Mouse (Mus musculus) kidney, postnatal 36 days (tissue): Measurements from ENCODE around the gene Kif16b.

ENCODE experiments used
- DNase-seq, 2 experiments: peaks; one replicate each; pipeline ENCODE4 v3.0.0; 2021 to 2022; ENCODE audit warnings: mixed read lengths in 2 of 2

The Kif16b gene

DNA sequence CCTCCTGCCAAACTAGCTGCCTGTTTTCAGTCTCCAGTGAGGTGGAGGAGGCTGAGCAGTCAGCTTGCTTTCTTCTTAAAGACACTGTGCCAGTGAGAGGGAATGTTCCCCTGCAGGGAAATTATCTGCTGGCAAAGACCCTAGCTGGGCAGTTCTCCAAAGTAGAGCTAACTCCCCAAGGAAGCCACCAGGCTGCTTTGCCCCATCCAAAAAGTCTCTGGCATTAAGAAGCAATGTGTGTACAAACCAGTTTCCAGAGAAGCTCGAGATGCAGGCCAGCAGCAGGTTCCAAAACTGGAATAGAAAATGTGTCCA, 169.6 kb downstream of the Kif16b start:
- DNase-seq, result peak in 1 of 2 experiments; percentile 3

DNA sequence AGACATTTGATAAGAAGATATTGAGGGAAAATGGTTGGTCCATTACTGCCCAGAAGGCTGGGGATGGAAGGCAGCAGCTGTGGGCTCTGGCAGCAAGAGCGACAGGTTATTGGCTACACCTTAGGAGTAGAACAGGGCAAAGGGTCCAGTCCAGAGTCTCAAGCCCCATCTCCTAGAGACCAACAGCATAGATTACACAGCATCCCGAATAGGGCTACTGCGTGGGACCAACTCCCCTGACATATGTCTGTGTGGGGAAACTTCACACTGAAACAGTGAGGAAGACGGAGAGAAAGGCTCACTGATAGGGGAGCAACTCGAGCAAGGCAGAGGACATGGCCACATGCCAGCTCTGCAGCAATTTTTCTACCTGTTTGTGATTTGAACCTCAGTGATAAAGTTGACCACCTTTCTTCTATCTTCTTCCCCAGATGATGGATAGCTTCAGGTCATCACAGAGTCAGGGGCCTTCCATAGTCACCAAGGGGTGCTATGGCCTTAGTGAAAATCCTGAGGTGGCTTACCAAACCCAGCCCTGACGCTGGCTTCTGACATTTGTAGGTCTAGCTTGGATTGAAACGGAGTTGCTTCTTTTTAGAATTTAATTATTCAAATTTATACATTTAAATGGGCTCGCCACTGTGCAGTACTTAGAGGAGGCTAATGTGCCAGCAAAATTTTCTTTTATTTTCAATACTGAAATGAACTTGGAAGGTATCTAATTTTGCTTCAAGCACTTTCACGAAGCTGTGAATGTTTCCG, 170.1 kb downstream of the Kif16b start:
- no peak for DNase-seq

DNA sequence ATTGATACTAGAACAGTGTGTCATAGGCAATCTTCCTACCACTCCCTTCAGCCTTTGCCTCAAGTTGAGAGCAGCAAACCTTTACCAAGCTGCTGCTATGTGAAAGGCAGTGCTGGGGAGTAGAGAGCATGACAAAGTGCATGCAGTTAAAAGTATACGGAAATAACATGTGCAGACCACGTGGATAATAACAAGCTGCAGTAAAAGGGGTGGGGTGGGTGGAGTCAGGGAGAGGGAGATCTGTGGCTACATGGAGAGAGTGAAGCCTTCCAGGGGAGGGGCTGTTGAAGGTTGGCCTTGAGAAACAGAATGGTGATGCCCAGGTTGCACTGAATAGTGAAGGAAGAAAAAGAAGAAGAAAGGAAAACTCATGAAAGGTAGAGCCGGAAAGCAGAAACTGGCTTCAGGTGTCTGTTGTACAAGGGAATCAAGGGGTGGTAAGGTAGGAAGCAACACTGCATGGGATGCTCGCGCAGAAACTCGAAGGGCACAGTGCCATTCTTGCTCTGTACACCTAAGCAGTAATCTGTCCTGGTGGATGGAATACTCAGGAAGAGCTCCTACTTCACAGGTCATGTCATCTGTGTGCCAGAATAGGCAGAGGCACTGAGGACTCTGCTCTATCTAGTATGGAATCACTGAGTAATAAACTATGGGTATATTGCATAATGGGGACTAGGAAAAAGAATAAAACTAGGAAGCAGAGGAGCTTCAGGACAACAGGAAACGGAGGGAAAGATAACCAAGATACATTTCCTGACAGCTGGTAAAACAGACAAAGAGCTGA, 176.9 kb downstream of the Kif16b start:
- DNase-seq, result no peak

DNA sequence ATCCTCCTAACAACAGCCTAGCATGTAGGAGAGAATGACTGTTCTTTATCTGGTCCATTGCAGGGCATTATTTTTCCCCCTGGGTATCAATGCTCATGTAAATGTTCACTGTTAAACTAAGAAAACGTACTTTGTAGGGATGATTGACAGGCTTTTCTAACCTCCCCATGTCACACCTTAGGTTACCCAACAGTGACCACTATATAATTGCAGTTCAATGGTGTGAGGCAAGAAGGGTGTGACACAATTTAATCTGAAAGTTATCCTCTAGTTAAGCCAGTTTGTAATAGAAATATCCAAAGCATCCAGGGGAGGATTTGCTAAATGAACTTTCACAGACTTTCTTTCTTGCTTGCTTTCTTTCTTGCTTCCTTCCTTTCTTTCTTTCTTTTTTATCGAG, 181.2 kb downstream of the Kif16b start:
- no peak for DNase-seq

DNA sequence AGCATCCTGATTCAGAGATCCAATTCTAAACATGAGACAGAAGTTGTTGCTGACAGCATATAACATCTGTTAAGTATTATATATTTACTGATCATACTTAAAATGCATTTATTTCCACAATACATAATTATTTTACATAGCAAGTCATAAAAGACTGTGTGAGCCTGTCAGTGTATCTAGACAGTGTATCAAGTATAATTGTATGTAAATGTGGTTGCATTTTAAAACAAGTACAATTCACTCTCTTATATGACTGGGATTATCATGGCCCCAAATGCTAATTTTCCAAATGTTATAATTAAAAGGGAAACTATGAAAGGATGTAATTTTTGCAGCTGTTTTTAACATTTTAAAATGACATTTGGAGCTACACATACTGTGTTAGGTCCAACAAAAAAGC, 182.3 kb downstream of the Kif16b start:
- no peak for DNase-seq

DNA sequence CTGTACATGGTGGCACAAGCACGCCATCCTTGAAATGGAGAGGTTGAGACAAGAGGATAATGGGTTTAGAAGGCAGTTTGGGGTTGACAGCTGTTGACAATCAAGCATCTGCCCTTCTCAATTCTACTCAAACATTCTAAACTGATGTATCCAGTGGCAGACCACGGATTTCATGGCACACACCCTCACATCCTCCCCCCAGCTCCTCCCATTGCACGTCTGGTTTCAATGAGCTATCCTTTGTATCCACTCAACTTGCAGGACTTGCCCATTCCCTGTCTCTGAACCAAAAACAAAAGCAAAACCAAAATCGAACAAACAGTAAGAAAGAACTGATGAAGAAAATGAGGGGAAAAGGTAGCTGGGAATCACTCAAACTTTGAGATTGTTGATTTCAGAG, 183.7 kb downstream of the Kif16b start:
- no peak for DNase-seq

DNA sequence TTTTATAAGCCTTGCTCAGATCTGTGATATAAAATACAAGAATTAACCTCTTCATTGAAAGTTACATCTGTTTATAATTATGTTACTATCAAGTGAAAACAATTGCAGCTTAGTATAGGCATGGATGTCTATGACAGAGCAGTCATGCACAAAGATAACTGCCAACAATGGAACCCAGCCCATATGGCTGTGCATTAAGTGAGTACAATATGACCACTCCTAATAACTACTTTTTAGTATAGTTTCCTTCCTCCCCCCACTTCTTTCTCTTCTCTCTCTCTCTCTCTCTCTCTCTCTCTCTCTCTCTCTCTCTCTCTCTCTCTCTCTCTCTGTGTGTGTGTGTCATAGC, 185.4 kb downstream of the Kif16b start:
- DNase-seq, result no peak

DNA sequence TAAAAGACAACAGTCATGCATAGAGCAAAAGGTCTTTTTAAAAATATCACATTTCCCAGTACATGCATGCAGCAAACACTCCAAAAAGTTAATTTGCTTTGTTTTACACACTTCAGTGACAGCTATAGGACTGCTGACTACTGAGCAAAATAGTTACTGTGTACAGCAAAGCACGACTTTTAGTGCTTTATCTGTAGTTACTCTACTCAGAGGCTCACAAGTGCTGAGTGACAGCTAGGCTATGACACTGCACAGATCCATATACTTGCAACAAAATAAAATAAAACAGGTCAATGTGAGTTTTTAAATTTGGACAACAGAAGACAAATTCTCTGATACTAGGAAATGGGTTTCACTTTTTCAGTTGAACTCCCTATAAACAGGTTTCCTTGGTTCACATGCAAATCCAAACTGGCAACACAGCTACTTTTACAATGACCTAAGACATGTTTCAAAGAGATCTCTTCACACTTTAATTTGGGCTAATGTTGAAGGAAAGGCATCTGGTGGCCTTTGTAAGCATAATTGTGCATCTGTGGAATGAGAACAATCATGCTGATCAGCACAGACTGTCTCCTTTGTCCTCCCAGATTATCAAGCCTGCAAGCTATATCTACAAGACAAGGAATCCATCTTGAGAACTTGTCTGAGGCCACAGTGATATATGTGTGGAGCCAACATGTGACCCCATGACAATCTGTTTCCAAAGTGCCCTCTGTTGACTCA, 186.0 kb downstream of the Kif16b start:
- DNase-seq, result no peak

DNA sequence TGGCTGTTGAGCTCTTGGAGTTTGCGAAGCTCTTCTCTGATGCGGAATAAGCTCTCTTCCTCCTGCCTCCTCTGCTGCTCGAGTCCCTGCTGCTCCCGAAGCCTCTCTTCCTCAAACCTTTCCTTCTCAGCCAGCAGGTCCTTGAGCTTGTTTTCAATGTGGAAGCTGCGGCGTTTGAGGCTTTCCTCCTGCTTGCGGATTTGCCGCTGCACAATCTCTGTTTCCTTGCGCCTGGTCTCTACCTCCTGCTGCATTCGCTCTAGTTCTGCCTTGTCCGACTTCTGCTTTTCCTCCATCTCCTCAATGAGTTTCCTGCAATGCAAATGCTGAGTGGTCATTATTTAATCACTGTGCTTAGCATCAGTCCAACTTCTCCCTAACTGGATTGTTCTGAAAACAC, 188.6 kb downstream of the Kif16b start:
- DNase-seq, result no peak

DNA sequence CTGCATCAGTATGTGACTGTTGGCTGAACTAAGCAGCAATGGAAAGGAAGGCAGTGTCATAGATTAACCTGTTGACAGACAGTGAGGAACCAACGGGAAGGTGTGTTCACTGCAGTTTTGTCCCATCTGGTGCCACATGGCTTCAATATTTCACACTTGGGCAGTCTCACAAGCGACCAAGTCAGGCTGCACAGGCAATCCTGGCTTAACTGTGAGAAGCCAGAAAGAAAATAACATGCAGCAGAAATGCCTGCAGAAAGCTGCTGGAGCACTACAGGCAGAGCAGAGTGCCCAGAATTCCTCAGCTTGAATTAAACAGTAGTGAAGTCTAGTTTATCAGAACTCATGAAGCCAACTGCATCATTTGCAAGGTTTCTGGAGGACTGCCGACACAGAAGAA, 192.0 kb downstream of the Kif16b start:
- DNase-seq, result no peak

DNA sequence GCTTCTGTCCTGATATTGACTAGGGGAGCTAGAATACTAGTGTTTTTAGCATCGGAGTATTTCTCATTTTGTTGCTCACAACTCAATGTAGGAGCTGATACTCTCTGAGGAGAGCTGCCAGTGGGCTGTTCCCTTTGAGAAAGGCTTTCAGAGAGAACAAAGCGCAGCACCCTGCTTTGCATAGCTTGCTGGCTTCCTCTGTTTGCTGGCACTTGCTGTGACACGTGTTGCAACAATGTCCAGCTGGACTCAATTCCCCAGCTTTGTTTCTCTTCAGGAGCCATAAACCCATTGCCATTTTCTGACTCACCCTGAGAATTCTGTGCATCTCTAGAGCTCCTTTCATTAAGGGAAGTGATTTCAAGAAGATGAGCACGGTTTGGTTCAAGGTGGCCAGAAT, 200.6 kb downstream of the Kif16b start:
- no peak for DNase-seq

DNA sequence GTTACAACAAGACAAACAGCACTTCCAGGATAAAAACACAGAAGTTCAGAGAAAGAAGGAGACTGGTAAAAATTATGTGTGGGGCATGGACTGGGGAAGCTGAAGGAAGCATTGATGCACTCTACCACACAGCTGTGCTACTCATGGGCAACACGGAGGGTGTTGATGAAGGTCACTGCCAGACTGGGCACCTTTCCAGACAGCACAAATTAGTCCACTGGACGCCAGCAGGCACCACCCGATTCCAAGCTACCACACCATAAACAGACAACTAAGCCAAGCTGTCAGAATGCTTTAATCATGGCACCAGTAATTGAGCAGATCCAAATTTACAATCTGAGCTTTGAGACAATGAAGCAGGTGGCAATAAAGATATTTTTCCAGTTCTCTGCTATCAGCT, 202.7 kb downstream of the Kif16b start:
- peak; percentile 17 to 50 for DNase-seq

DNA sequence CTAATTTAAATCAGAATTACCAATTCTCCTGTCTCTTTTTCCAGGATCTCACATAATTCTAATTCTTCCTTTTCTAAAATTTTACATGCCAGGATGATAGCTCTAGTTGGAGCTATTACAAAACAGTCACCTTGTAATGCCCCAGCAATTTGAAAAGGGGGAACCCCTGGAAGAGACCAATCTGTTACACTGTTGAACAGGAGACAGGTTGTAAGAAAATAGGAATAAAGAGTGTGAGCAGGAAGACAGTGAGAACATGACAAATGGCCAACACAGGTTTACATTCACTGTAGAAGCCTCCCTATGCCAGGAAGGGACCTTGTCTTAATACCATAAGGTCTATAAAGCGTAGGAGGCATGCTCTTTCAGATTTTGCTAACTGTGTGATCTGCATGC, 206.4 kb downstream of the Kif16b start:
- no peak for DNase-seq

DNA sequence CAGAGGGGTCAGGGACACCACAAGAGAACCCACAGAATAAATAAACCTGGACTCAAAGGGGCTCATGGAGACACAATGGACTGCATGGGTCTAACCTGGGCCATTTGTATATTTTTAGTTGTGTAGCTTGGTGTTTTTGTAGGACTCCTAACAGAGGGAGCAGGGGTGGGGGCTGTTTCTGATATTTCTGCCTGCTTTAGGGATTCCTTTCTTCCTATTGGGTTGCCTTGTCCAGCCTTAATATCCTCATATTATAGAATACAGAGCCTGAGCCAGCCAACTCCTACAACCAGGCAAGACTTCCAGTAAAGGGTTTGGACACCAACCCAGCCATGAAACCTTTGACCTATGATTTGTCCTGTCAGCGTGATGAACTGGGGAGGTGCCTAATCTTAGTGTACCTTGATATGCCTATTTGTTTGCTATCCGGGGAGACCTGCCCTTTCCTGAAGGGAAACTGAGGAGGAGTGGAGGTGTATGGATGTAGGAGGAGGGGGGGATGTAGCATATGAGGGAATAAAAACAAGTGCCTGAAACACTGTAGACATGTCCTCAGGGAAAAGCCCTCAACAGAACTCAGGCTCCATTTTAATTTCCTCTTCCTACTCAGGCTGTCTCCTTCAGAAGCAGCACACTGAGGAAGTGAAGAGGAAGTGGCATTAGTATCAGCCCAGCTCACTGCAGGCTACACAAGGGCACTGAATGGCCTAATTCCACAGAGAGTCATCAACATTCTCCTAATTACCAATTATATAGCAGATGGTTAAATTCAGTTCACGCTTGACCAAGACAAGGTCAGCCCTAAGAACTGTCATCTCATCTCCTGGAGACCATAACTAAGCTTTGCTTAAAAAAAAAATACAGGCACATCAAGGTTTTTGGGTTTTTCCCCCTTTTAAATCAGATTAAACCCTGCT, 207.1 kb downstream of the Kif16b start:
- DNase-seq, result peak in 1 of 2 experiments; percentile 8

DNA sequence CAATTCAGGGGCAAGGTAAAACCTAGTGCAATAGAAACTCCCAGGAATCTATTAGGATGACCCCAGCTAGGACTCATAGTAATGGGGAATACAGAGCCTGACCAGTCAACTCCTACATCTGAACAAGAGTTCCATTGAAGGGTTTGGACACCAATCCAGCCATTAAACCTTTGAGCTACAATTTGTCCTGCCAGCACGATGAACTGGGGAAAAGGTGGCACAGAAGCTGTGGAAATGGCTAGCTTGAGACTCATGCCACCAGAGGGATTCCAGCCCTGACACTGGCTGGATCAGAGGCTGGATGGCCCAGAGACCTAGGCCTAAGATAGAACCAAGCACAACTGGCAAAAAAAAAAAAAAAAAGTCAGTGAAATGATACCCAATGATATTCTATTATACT, 207.9 kb downstream of the Kif16b start:
- DNase-seq, result no peak

DNA sequence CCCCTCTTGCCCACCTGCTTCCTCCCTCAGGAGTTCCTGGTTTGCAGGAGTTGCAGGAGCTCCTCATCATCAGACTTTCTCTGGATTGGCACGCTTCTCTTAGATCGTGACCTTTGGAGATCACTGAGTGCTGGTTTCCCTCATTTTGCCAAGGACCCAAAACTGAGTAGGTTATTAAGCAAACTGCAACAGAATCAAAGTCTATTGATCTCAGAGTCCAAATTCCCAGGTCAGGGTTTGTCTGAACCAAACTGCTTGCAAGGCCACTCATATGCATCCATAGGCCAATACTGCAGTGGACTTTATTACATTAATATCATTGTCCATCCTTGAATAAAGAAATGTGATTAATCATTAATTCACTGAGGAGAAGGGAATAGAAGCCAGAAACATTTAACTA, 211.8 kb downstream of the Kif16b start:
- no peak for DNase-seq

DNA sequence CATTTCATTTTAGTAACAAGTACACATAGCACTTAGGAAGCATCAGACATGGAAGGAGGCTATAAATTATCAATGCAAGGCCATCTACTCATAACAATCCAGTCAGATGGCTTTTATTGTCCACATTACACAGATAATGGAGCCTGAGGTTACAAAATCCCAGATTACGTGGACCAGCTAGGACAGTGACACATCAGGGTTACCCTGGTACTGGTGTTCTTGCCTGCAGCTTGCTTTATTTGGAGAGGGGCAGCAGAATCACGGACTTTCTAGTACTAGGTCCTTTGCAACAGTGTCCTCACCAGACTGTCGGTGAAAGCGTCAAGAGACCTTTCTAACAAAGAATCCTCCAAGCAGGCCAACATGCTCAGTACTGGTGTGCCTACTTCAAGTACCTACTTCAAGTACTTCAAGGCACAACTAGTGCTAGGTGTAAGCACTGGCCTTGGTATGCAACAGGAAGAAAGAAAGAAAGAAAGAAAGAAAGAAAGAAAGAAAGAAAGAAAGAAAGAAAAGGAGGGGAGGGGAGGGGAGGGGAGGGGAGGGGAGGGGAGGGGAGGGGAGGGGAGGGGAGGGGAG, 213.3 kb downstream of the Kif16b start:
- no peak for DNase-seq

DNA sequence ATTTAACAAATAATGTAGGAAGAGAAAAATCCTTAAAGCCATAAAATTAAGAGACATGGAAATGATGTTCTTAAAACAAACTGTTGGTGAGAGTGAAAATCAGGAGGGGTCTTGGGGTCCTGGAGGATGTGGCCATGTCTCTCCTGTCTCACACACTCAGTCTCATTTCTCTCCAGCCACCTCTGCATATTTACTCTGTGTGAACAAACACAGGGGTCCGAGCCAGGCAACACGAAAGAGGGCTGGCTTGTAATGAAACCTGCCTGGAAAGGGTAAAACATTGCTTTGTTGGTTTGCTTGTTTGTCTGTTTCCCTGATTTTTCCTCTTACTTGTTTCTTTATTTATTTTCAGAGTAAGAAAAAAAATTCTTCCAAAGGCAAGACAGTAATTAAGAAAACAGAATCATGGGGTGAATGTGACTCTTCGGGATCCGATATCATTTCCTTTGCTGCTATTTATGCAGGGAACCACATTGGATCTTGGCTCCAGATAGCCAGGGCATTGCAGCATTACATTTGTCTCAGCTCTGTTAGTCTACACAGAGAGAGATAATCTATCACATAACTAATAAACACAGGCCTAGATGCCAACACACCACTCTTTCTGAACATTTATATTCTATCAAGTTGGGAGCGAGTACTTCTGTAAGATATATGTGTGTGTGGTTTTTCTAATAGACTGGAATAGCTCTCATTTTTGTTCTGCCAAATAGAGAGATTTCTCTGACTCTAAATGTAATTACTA, 218.2 kb downstream of the Kif16b start:
- DNase-seq, result no peak

DNA sequence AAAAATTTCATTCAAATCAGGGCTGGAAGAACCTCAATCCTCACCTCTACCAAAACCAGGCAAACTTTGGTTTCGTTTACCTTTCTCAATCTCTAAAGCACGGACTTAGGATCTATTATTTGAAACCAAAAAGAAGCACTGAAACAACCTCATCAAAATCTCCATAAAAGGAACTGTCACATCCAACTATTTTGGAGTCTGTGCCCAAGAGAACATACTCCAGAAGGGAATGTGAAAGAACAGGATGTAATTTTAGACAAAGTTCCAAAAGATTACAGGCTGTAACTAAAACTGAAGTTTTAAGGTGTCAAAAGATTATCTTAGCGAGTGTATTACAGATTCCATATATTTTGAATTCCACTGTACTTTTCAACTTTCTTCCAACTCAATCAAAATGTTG, 232.9 kb downstream of the Kif16b start:
- no peak for DNase-seq

DNA sequence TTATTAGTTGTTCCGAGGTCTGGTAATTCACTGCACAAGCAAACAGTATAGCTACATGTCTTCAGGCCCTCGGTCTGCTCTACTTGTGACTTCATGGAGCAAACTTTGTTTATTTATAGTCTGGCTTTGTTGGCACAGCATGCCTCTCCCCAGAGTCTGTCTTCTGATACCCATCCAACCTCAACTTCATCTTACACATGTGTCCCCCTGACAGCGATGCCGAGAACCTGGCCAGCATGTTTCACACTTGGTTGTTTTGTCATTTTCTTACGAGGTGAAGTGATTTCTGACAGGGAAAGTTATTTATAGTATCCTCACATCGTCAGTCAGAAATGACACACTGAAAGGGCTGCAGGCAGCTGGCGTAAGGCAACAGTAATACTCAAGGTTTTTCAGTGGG, 249.7 kb downstream of the Kif16b start:
- no peak for DNase-seq

DNA sequence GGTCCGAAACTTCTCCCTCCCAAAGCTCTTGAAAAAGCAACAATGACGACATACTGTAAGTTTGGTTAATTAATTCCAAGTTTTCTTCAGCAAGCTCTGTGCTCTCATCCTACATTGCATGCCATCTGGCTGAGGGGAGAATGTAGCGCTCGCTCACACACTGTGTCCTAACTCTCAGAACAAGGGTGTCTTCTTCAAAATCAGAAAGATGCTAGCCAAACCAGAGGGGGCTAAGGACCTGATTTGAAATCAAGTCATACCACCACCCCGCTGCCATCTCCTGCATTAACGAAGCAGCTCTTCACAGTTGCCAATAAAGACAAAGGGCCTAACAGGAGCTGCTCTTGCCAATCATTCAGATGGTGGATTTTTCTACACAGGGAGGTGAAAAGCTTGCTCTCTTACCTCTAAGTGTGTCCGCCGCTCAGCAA, 253.3 kb downstream of the Kif16b start:
- no peak for DNase-seq

DNA sequence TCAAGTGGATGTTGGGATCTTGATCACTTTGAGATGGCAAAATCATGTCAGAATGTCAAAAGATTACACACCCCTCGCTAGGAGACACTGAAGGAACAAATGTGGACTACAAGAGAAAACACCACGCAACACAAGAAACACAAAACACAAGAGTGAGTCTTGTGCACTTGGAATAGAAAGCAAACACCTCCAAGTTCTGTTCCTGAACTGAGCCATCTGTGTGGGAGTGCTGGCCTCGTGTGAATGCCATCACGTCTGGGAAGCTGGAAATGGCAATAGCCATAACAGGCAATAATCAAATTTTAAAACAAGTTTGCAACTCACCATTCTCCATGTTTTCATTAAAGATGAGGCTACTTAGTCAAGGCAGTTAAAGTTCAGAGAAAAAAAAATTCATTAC, 254.5 kb downstream of the Kif16b start:
- DNase-seq, result no peak
